Mouse (Mus musculus) bone marrow, adult 2 months (tissue): ENCODE measurements around the gene C130026I21Rik.
"Not testable (repeated sequence)": the region's sequence is repeated elsewhere in the genome, so short reads cannot be mapped to it uniquely, and the experiment has no call there.

Experiments
- CTCF ChIP-seq: fragments of 200-500 bp; IDR thresholded peaks from 2 replicates; pipeline ENCODE4 v1.5.1; 2011; ENCODE audit warnings: low read length, control low read depth; ENCODE audit not compliant: control insufficient read depth, insufficient read depth
- POLR2A ChIP-seq: fragments of 200-500 bp; IDR thresholded peaks from 2 replicates; pipeline ENCODE4 v1.6.1; 2011; ENCODE audit warnings: low read depth, mild to moderate bottlenecking, control low read depth, low read length, borderline replicate concordance; ENCODE audit not compliant: control insufficient read depth

- TF ChIP-seq CTCF, POLR2A: not testable (repeated sequence)
Observed at GRCm38 (mm10) chr1:85270466-85270865, at the start of gene C130026I21Rik.
